Mouse (Mus musculus) kidney, postnatal 4 days (tissue): ENCODE measurements around the gene Olfr48.

Experiments used
- DNase-seq, 2 experiments: peaks; one replicate each; pipeline ENCODE4 v3.0.0; 2021; ENCODE audit warnings: mixed read lengths in 2 of 2

Gene Olfr48

GRCm38 (mm10) chr2:89848105-89848504, at the start of gene Olfr48:
TSS of gene Olfr48 (minus strand) at chr2:89848205.
- no peak for DNase-seq

- DNase-seq = no peak
Measured at GRCm38 (mm10) chr2:89878137-89878536, 30.1 kb upstream of the Olfr48 start, which contains the start of gene Olfr1257. TSS of gene Olfr1257 (plus strand) at chr2:89878437.

DNA sequence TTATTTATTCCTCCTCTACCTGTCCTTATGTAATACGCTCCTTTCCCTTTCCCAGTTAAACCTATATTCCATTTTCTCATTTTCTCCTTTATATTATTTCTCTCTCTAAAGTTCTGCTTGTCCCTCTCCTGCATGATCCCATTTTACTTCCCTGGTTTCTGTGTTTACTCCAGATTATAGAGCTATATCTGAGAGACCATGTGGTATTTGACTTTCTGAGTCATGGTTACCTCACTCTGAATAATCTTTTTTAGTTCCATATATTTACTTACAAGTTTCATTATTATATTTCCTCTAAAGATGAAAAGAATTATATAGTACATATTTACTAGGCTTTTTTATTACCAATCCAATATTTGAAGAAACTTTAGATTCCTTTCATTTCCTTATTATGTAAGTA, 1.2 kb upstream of the Olfr48 start:
- DNase-seq = no peak

DNA sequence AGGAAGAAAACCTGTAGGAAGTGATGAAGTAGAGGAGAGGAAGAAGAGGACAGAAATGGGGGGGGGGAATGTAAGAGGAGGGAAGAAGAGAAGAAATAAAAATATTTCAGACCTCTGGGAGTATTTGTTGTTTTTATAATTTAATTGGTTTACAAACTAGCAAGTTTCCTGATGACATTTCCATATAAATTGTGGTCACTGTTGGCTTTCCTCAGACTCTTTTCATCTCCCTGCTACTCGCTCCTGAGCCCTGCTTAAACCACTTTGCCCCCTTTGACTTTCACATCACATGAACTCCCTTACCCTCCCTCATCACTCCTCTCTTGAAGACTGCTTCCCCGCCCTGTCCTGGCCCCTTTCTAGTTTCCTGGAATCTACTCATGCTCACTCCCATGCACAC, 6.5 kb downstream of the Olfr48 start, which contains the start of gene Olfr1256:
TSS of gene Olfr1256 (minus strand) at position 101 of the 400 bp plus-strand sequence.
- DNase-seq = no peak

- peak in 1 of 2 experiments; percentile 2 for DNase-seq
Measured at GRCm38 (mm10) chr2:89820216-89820615, 27.8 kb downstream of the Olfr48 start.

DNA sequence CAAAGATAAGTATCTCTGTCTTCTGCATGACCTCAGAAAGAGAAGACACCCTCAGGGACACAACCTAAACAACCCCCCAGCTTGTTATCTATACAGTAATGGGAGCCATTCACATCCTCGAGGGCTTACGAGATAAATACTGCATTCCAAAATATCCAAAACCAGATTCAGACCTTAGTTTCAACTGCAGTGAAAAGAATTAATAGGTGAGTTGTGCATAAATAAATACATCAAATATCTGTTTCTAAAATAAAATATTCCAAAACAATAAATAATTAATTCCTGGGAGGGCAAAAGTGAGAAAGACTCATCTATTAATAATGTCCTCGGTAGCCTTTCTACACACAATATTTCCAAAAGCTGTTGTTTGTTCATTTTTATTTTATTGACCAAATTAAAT, 36.3 kb downstream of the Olfr48 start, which contains the start of gene Olfr1255:
TSS of gene Olfr1255 (plus strand) at position 301 of the 400 bp plus-strand sequence.
- no peak for DNase-seq

DNA sequence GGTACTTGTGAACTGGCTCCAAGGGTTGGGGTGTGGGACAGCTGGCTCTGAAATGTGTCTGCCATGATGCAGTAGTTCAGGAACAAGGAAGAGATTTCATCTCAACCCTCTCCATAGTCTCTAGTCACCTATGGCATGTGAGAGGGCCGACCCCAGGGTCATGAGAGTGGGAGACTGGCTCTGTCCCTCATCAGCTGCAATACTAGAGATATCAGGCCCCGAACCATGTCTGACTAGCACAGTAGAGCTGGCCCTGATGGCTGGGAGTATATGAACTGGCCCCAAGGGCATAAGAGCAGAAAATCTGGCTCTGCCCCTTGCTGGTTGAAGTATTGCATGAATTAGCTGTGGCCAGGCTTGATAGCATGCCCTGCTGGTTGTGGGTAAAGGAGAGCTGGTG, 37.3 kb downstream of the Olfr48 start:
- no peak for DNase-seq

- DNase-seq = no peak
Measured at GRCm38 (mm10) chr2:89799583-89799982, 48.4 kb downstream of the Olfr48 start.

DNA sequence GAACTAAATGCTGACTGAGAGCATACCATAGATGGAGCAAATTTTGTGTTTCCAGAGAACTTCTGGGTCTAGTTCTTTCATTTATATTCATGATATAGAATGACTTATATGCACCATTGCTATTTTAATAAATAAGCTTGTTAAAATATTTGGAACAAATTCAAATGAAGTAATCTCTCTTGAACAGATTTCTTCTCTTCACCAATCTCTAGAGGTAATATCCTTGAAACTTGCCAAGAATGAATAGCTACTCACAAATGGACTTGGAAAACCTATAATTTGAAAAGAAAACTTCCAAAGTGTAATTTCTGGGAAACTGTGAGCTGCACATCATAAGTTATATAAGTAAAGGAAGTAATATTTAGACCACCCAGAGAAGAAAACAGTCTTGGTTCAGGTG, 54.5 kb downstream of the Olfr48 start, which contains the start of gene Olfr1254:
TSS of gene Olfr1254 (minus strand) at position 101 of the 400 bp plus-strand sequence.
- no peak for DNase-seq
